Mouse (Mus musculus): ENCODE data around the gene Zfp296. TPM values are rescaled to one million over a fixed set of nuclear protein-coding genes. Genes with fewer than 3 reads are reported as not detected.

The Zfp296 gene
- polyA plus RNA-seq, 1 experiment from 2014 or later = 0.57 TPM

DNA sequence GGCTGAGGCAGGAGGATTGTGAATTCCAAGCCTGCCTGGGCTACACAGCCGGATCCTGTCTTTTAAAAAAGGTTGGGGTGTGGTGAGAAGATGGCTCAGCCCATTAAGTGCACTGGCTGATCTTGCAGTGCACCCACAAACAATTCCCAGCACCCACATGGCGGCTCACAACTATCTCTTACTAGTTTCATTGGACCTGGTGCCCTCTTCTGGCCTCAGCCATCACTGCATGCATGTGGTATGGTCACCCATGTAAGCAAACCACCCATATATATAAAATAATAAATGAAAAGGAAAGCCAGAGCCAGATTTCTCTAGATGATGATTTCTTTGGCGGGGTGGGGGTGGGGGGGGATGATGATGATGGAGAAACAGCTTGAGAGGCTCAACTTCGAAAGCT, 12.6 kb upstream of the Zfp296 start:
- H3K4me3 ChIP-seq = no peak overlapping the region
- ATAC-seq (replicated peaks) = no peak
- no peak overlapping the region for H3K27ac ChIP-seq (replicated peaks)
- H3K27me3 ChIP-seq = no peaks in the 10 kb centered on the region
- H3K9me3 ChIP-seq = no peaks in the 10 kb centered on the region
- H3K4me2 ChIP-seq (replicated peaks) = no peak overlapping the region
- peaks cover 25% of the 10 kb centered on the region for H3K36me3 ChIP-seq
- no peak overlapping the region for H3K9ac ChIP-seq (replicated peaks)
- H3K4me1 ChIP-seq = peaks cover 30% of the 10 kb centered on the region
- 95% methylated on average over 4 of the region's 4 CpGs for whole genome bisulfite sequencing

DNA sequence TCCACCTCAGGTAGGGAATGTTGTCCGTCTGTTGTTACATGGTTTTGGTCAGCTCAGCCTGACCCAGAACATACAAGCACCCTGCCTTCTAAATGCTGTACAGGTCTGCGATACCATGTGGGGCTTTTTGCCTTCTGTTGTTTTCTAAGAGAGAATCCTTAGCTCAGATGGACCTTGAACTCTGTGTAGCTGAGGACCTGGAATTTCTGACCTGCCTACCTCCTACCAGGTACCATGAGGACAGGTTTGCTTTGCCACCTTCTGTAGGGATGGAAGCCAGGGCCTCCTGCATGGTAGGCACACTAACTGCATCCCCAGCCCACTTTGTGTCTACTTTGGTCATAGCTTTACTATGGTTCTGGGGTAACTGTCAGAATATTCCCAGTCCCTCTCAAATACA, 11.3 kb upstream of the Zfp296 start:
- Histone ChIP-seq H3K4me1 (peaks cover 16% of the 10 kb centered on the region), H3K9ac (replicated peaks) (no peak overlapping the region), H3K36me3 (peaks cover 27% of the 10 kb centered on the region), H3K27me3 (no peaks in the 10 kb centered on the region), H3K27ac (replicated peaks) (no peak overlapping the region), H3K4me3 (no peak overlapping the region), H3K9me3 (no peaks in the 10 kb centered on the region), H3K4me2 (replicated peaks) (no peak overlapping the region)
- WGBS = 94% methylated on average over 2 of the region's 2 CpGs
- ATAC-seq (replicated peaks) = no peak

DNA sequence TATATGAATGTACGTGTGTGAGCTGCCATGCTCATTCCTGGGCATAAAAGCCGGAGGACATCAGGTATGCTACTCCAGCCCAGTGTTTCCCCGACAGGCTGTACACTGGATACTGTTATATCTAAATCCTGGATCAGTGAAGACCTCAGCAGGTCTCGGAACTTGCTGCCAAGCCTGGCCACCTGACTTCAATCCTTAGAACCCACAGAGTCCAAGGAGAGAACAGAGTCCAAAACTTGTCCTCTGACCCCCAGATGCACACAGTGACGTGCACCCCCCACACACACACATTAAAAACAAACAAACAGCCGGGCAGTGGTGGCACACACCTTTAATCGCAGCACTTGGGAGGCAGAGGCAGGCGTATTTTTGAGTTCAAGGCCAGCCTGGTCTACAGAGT, 9.7 kb upstream of the Zfp296 start:
- H3K4me2 ChIP-seq (replicated peaks) = no peak overlapping the region
- no peaks in the 10 kb centered on the region for H3K9me3 ChIP-seq
- H3K4me1 ChIP-seq = peaks cover 21% of the 10 kb centered on the region
- H3K9ac ChIP-seq (replicated peaks) = no peak overlapping the region
- no peak for ATAC-seq (replicated peaks)
- H3K27me3 ChIP-seq = no peaks in the 10 kb centered on the region
- WGBS = 92% methylated on average over 8 of the region's 8 CpGs
- no peak overlapping the region for H3K4me3 ChIP-seq
- H3K36me3 ChIP-seq = peaks cover 27% of the 10 kb centered on the region
- no peak overlapping the region for H3K27ac ChIP-seq (replicated peaks)

DNA sequence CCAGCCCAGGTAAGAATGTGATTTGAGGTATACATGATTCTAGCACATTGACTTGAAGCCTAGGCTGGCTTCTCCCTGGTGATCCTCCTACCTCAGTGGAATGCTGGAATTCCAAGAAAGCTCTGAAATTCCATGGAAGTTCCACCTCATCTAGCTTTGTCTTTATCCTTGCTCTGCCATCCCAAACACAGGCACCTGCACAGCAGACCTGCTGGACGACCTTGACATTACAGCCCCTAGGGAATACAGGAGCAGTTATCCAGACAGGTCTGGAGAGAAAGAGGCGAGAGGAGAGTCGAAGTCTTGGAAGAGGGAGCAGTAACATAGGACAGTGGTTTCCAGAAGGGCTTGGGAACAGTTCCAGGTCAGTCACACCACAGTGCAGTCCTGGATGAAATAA, 7.4 kb upstream of the Zfp296 start:
- ATAC-seq (replicated peaks) = no peak
- peaks cover 19% of the 10 kb centered on the region for H3K36me3 ChIP-seq
- no peak overlapping the region for H3K9ac ChIP-seq (replicated peaks)
- H3K27me3 ChIP-seq = no peaks in the 10 kb centered on the region
- 92% methylated on average over 3 of the region's 3 CpGs for WGBS
- no peak overlapping the region for H3K4me2 ChIP-seq (replicated peaks)
- H3K4me3 ChIP-seq = no peak overlapping the region
- H3K9me3 ChIP-seq = no peaks in the 10 kb centered on the region
- H3K4me1 ChIP-seq = peaks cover 23% of the 10 kb centered on the region
- H3K27ac ChIP-seq (replicated peaks) = no peak overlapping the region

DNA sequence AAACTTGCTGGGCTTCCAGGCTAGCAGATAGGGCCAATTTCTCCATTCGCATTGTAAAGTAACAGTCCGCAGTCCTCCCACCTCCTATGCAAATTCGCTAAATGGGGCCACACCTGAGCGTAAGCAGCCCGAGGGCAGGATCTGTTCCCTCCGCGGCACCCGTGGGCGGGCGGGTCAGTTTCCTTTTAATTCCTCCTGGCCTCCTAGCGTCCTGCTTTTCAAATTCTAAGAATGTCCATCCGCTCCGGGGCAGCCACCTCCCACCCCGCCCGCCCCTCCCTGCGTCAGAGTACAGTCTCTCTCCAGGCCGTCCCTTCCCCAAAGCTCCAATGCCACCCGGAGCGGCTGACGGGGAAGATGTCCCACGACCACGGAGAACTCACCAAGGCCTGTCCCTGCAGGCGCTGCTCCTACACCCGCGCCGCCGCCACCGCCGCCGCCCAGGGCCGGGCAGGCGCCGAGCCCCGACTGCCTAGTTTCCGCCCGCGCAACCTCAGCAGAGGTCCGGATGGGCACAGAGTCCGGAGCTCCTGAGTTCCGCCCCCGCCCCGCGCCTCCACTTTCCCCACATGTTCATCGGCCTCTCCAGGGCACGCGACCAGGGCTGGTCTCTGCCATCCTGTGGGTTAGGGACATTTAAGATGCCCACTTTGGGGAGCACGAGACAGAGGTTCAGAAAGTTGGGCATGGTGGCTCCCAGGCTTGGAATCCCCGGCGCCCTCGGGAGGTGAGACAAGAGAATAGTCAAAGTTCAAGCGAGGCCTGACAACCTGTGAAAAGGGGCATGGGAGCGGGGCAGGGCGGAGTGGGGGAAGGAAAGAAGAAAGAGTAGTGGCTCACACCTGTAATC, 3.9 kb upstream of the Zfp296 start:
- peaks cover 7% of the 10 kb centered on the region for H3K36me3 ChIP-seq
- under 1% methylated on average over 53 of the region's 53 CpGs for WGBS

DNA sequence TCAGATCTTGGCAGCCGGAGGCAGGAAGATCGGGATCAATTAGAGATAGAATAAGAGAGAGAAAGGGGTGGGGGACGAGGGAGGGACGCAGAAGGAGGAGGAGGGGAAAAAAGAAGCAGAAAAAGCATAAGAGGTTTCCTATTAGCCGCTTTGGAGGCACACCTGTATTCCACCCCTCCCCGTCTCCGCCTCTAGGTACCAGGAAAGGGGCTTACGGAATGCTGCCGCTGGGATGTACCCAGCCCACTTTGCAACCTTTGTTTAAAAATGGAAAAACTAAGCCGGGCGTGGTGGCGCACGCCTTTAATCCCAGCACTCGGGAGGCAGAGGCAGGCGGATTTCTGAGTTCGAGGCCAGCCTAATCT, 3.3 kb upstream of the Zfp296 start:
- peak overlapping the region; percentile 73 for H3K9ac ChIP-seq (replicated peaks)
- H3K27me3 ChIP-seq = peaks cover 35% of the 10 kb centered on the region
- H3K4me2 ChIP-seq (replicated peaks) = peak overlapping the region; percentile 96
- peak overlapping the region; percentile 50; the same call in 1 of the 2 replicates for H3K27ac ChIP-seq (replicated peaks)
- no peak; the same call in 1 of the 2 replicates for ATAC-seq (replicated peaks)
- H3K4me1 ChIP-seq = peaks cover 32% of the 10 kb centered on the region
- peak overlapping the region; percentile 73 for H3K4me3 ChIP-seq
- 27% methylated on average over 16 of the region's 16 CpGs for WGBS
- peaks cover 5% of the 10 kb centered on the region for H3K36me3 ChIP-seq
- H3K9me3 ChIP-seq = no peaks in the 10 kb centered on the region

More for the DNA sequence above, 3.9 kb upstream of the Zfp296 start:
- H3K4me2 ChIP-seq (replicated peaks) = peak overlapping the region; percentile 96
- H3K27me3 ChIP-seq = peaks cover 29% of the 10 kb centered on the region
- no peaks in the 10 kb centered on the region for H3K9me3 ChIP-seq
- H3K27ac ChIP-seq (replicated peaks) = peak overlapping the region; percentile 50
- H3K4me3 ChIP-seq = peak overlapping the region; percentile 73
- ATAC-seq (replicated peaks) = peak; percentile 88
- peaks cover 32% of the 10 kb centered on the region for H3K4me1 ChIP-seq
- peak overlapping the region; percentile 73 for H3K9ac ChIP-seq (replicated peaks)

DNA sequence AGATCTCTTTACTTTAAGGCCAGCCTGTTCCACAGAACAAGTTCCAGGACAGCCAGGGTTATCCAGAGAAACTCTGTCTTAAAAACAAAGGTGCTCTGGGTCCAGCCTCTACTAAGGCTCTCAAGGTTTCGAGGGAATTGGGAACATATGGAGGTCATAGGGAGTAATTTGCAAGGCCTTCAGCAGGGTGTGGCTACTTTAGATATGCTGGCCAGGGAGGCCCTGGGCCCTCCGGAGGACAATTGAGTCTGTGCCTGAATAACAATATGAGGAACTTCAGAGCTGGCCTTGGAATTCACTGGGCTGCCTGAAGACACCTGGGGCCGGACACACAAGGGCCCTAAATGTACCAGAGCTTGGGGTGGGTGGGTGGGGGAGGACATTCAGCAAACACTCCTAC, 1.5 kb upstream of the Zfp296 start:
- Histone ChIP-seq H3K9ac (replicated peaks) (no peak overlapping the region), H3K27me3 (peaks cover 39% of the 10 kb centered on the region), H3K36me3 (no peaks in the 10 kb centered on the region; the same call in none of the 2 replicates), H3K9me3 (no peaks in the 10 kb centered on the region), H3K27ac (replicated peaks) (no peak overlapping the region), H3K4me1 (peaks cover 32% of the 10 kb centered on the region), H3K4me2 (replicated peaks) (no peak overlapping the region), H3K4me3 (no peak overlapping the region)
- no peak for ATAC-seq (replicated peaks)
- 77% methylated on average over 3 of the region's 3 CpGs for WGBS

DNA sequence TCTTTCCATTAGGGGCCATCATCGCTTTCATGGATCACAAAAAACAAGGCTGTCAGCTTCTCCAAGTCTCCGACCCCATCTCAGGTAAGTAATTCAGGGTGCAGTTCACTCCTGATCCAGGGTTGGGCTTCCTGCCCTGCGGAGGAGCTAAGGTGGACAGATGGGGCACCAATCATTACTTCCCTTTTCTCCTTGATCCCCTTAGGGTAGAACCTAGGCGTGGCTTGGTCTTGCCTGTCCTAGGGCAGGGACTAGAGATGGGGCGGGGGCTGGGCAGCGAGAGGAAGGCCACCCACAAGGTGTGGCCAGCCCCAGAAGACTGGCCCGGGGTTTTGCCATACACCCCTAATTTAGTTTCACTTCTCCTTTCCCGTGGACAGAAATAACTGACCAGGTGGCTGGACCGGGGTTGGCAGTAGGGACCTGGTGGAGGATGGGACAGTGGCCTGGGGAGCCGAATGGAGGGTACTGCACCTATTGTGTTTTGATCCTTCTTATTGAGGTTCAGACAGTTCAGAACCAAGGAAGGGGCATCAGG, 859 bp downstream of the Zfp296 start:
- 0 out of 2 replicates have a peak overlapping the region, but pooled peaks have one; percentile 46 for H3K4me2 ChIP-seq (replicated peaks)
- no peak overlapping the region for H3K27ac ChIP-seq (replicated peaks)
- ATAC-seq (replicated peaks) = no peak
- H3K27me3 ChIP-seq = peaks cover 39% of the 10 kb centered on the region
- peak overlapping the region; percentile 34 for H3K4me3 ChIP-seq
- H3K4me1 ChIP-seq = peaks cover 17% of the 10 kb centered on the region
- no peaks in the 10 kb centered on the region for H3K9me3 ChIP-seq
- H3K36me3 ChIP-seq = peaks cover 11% of the 10 kb centered on the region
- no peak overlapping the region for H3K9ac ChIP-seq (replicated peaks)
- WGBS = 14% methylated on average over 10 of the region's 10 CpGs

DNA sequence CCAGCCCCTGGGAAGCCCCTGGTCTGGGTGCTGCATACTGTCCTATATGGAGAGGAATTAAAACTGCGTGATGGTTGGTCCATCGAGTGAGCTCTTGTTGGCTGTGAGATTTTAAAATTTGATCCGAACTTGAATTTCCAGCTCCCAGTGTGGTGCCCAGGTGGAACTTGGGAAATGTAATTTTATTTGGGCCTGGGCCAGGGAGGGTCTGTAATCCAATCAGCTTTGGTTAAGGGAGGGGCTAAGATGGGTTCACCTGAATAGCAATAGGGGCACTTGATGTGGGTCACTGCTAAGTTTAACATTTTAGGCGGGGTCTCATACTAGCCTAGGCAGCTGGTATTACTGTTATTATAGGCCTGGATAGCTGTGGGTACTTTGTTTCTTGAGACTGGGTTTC, 1.3 kb downstream of the Zfp296 start:
- peaks cover 12% of the 10 kb centered on the region for H3K36me3 ChIP-seq
- no peak overlapping the region for H3K4me3 ChIP-seq
- no peak overlapping the region for H3K27ac ChIP-seq (replicated peaks)
- H3K27me3 ChIP-seq = peaks cover 39% of the 10 kb centered on the region
- no peak for ATAC-seq (replicated peaks)
- H3K4me1 ChIP-seq = peaks cover 16% of the 10 kb centered on the region
- H3K9ac ChIP-seq (replicated peaks) = no peak overlapping the region
- no peaks in the 10 kb centered on the region for H3K9me3 ChIP-seq
- no peak overlapping the region for H3K4me2 ChIP-seq (replicated peaks)
- WGBS = 69% methylated on average over 4 of the region's 4 CpGs

DNA sequence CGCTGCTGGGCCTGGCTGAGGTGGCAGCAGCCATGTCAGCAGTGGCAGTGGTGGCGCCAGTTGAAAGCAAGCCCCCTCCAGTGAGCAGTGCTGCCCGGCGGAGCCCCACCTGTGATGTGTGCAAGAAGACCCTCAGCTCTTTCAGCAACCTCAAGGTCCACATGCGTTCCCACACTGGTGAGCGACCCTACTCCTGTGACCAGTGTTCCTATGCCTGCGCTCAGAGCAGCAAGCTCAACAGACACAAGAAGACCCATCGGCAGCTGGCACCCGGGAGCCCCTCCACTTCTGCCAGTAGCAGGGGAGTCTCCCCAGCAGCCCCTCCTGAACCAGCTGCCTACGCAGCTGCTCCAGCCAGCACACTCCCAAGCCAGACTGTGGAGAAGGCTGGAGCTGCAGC, 2.7 kb downstream of the Zfp296 start:
- H3K4me3 ChIP-seq = no peak overlapping the region
- no peak overlapping the region for H3K4me2 ChIP-seq (replicated peaks)
- no peaks in the 10 kb centered on the region for H3K9me3 ChIP-seq
- peaks cover 39% of the 10 kb centered on the region for H3K27me3 ChIP-seq
- no peak for ATAC-seq (replicated peaks)
- no peak overlapping the region for H3K9ac ChIP-seq (replicated peaks)
- WGBS = 87% methylated on average over 10 of the region's 10 CpGs
- no peak overlapping the region for H3K27ac ChIP-seq (replicated peaks)
- peaks cover 25% of the 10 kb centered on the region for H3K36me3 ChIP-seq
- peaks cover 8% of the 10 kb centered on the region for H3K4me1 ChIP-seq

DNA sequence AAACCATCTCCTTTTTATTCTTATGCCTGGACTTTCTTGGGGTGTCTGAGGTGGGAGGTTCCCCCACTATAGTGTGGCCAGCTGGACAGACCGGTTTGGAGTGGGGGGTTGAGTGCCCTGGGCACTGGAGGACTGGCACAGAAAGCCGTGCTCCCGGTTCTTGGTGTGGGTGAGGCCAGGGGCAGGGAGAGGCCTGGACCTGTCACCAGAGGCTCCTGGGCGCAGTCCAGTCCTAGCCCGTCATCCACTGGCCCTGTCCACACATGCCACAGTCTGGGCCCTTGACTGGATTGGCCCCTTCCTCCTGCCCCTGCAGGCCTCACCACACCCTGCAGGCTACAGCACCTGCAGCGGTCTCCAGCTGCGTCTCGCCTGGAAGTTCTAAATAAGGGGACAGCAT, 3.5 kb downstream of the Zfp296 start:
- H3K36me3 ChIP-seq = peaks cover 32% of the 10 kb centered on the region
- 89% methylated on average over 8 of the region's 8 CpGs for WGBS
- ATAC-seq (replicated peaks) = no peak

DNA sequence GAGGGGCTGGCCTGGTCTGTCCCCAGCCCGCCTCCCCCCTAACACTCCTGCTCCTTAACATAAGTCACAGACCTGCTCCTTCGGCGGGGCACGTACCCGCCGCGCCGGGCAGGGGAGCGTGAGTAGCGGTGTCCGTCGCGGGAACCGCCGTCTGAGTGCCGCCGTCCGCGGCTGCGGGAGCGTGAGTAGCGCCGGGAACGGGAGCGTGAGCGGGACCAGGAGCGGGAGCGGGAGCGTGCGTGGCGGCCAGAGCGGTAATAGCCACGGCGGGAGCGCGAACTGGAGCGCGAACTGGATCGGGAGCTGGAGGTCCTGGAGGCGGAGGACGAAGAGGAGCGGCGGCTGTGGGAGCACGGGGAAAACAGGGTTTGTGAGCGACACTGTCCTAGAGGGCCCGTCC, 9.2 kb downstream of the Zfp296 start:
- no peak overlapping the region for H3K4me2 ChIP-seq (replicated peaks)
- no peaks in the 10 kb centered on the region for H3K4me1 ChIP-seq
- no peak for ATAC-seq (replicated peaks)
- no peaks in the 10 kb centered on the region for H3K9me3 ChIP-seq
- peaks cover 87% of the 10 kb centered on the region for H3K36me3 ChIP-seq
- no peak overlapping the region for H3K27ac ChIP-seq (replicated peaks)
- H3K27me3 ChIP-seq = no peaks in the 10 kb centered on the region
- no peak overlapping the region for H3K4me3 ChIP-seq
- WGBS = 79% methylated on average over 46 of the region's 46 CpGs
- no peak overlapping the region for H3K9ac ChIP-seq (replicated peaks)

More for the DNA sequence above, 3.5 kb downstream of the Zfp296 start:
- Histone ChIP-seq H3K4me1 (peaks cover 8% of the 10 kb centered on the region), H3K4me3 (no peak overlapping the region), H3K9ac (replicated peaks) (no peak overlapping the region), H3K27ac (replicated peaks) (no peak overlapping the region), H3K27me3 (peaks cover 33% of the 10 kb centered on the region), H3K4me2 (replicated peaks) (no peak overlapping the region), H3K9me3 (no peaks in the 10 kb centered on the region)
